Comparison of ENCODE assay signal across 33 mouse cellular contexts in the genomic region with DNA sequence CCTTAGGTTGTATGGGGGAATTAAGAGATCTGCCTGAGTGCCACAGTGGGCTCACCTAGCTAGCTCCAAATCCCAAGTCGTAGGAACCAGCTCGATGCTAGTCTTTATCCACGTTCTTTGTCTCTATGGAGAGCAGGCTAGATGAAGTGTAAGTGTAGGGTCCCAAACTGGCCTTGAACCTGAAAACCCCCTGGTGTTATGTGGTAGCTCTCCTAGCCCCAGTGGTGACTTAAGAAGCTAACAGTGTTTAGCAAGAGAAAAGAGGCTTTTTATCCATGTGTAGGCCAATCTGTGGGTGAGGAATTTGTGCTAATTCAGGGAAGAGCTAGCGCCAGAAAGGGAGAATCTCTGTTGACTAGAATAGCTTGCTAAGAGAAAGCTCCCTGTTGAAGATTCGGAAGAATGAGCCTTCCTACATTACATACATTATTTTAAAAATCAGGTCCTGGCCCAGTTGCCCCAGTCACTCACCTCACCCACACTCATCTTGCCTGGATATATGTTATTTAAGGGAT. TPM values are rescaled to one million over a fixed set of nuclear protein-coding genes. Genes with fewer than 3 reads are reported as not detected.
"Had no signal": no experiment of that assay in that cellular context is flagged by ENCODE, and none has a peak within 500 bp of the region (broad histone marks: within the 10 kb centered on the region; RNA-seq: fewer than 3 reads in every experiment).

No protein-coding gene starts in this region.

- H3K27me3 ChIP-seq: heart, embryonic 13.5 days; hindbrain, embryonic 13.5 days; hindbrain, embryonic 15.5 days; kidney, embryonic 15.5 days; limb, embryonic 13.5 days; limb, embryonic 15.5 days; liver, embryonic 12.5 days had no signal

- DNase-seq: gastrocnemius, adult 2 months; gastrocnemius, postnatal 10 days; gastrocnemius, postnatal 36 days; heart, adult 18-20 months; heart, postnatal 14 days; heart, postnatal 36 days; kidney, adult 11 months; kidney, adult 2 months; kidney, adult 9 months; kidney, postnatal 14 days; kidney, postnatal 36 days; layer of hippocampus, adult 9-11 months; layer of hippocampus, postnatal 36 days; left cerebral cortex, postnatal 4 days had no signal

- H3K4me2 ChIP-seq: heart, embryonic 11.5 days; heart, embryonic 13.5 days; heart, embryonic 15.5 days; hindbrain, embryonic 13.5 days; hindbrain, embryonic 15.5 days; kidney, embryonic 15.5 days; limb, embryonic 13.5 days; limb, embryonic 15.5 days; liver, embryonic 12.5 days had no signal

- H3K4me3 ChIP-seq: gastrocnemius, adult 2 months; heart, embryonic 13.5 days; heart, embryonic 15.5 days; hindbrain, embryonic 13.5 days; hindbrain, embryonic 15.5 days; kidney, embryonic 15.5 days; limb, embryonic 13.5 days; limb, embryonic 15.5 days; liver, embryonic 12.5 days had no signal

- H3K9me3 ChIP-seq: heart, embryonic 13.5 days; heart, embryonic 15.5 days; hindbrain, embryonic 13.5 days; hindbrain, embryonic 15.5 days; kidney, embryonic 15.5 days; limb, embryonic 13.5 days; limb, embryonic 15.5 days; liver, embryonic 12.5 days had no signal

- H3K27ac ChIP-seq: gastrocnemius, adult 2 months; heart, embryonic 13.5 days; heart, embryonic 15.5 days; hindbrain, embryonic 13.5 days; hindbrain, embryonic 15.5 days; hindbrain, postnatal 0 days; kidney, embryonic 15.5 days; kidney, postnatal 0 days; limb, embryonic 13.5 days; limb, embryonic 15.5 days; liver, embryonic 12.5 days; liver, embryonic 14.5 days had no signal

- ATAC-seq: hindbrain, postnatal 0 days; intestine, embryonic 16.5 days; liver, embryonic 12.5 days had no signal

- H3K36me3 ChIP-seq: heart, embryonic 13.5 days; heart, embryonic 15.5 days; hindbrain, embryonic 13.5 days; hindbrain, embryonic 15.5 days; kidney, embryonic 15.5 days; limb, embryonic 13.5 days; limb, embryonic 15.5 days; liver, embryonic 12.5 days had no signal

- H3K4me1 ChIP-seq: hindbrain, embryonic 13.5 days; hindbrain, embryonic 15.5 days; kidney, embryonic 15.5 days; limb, embryonic 13.5 days; limb, embryonic 15.5 days; liver, embryonic 12.5 days had no signal

- H3K9ac ChIP-seq: heart, embryonic 13.5 days; heart, embryonic 15.5 days; hindbrain, embryonic 13.5 days; hindbrain, embryonic 15.5 days; kidney, embryonic 15.5 days; limb, embryonic 13.5 days; limb, embryonic 15.5 days; liver, embryonic 12.5 days; liver, embryonic 14.5 days had no signal

RNA-seq across cellular contexts. Expression of gene Crygs, which starts 35.8 kb away (rescaled TPM):
- polyA plus RNA-seq: gonadal fat pad, adult 2 months; heart, embryonic 13.5 days; heart, embryonic 15.5 days; heart, postnatal 0 days; hindbrain, embryonic 13.5 days; hindbrain, embryonic 15.5 days; intestine, embryonic 14.5 days; intestine, embryonic 16.5 days; large intestine, adult 2 months; limb, embryonic 11.5 days; limb, embryonic 13.5 days; limb, embryonic 15.5 days; liver, embryonic 14.5 days; liver, embryonic 16.5 days had no signal
